Mouse (Mus musculus) heart, embryonic 14.5 days (tissue): Measurements from ENCODE around the gene Prpf19. TPM values are rescaled to one million over a fixed set of nuclear protein-coding genes. Genes with fewer than 3 reads are reported as not detected.

Source experiments
- ATAC-seq: fragments of 200-750 bp; cut with Nextera tagmentation; 2 replicates; pipeline ENCODE4 v1.8.0; 2017; ENCODE audit warnings: low read depth, moderate TSS enrichment; ENCODE audit not compliant: insufficient number of reproducible peaks, insufficient read depth, low FRiP score
- H3K27ac ChIP-seq, 2 experiments: fragments of 200-500 bp in 1 of 2; fragments of 300-500 bp in 1 of 2; sonication (generic) in 1 of 2; replicated peaks in 1 of 2; 2 replicates each; pipeline ENCODE4 v1.5.1; 2012 to 2014; ENCODE audit warnings: low read depth in 2 of 2, low read length in 2 of 2, control low read depth in 1 of 2, mild to moderate bottlenecking in 1 of 2, mixed read lengths in 1 of 2; ENCODE audit not compliant: control insufficient read depth in 1 of 2, insufficient read depth in 1 of 2
- H3K27me3 ChIP-seq: fragments of 300-500 bp; sonication (generic); 2 replicates; pipeline ENCODE4 v1.6.1; 2014; ENCODE audit warnings: mild to moderate bottlenecking, low read length, control low read depth; ENCODE audit not compliant: control insufficient read depth, insufficient read depth
- H3K36me3 ChIP-seq: fragments of 300-500 bp; sonication (generic); 2 replicates; pipeline ENCODE4 v1.6.1; 2014; ENCODE audit warnings: mild to moderate bottlenecking, control low read depth, low read length, mixed read lengths; ENCODE audit not compliant: control insufficient read depth, insufficient read depth
- H3K4me1 ChIP-seq, 2 experiments: fragments of 200-500 bp in 1 of 2; fragments of 300-500 bp in 1 of 2; sonication (generic) in 1 of 2; 2 replicates each; pipeline ENCODE4 v1.6.1; 2012 to 2014; ENCODE audit warnings: low read length in 2 of 2, control low read depth in 1 of 2, mixed read lengths in 1 of 2; ENCODE audit not compliant: control insufficient read depth in 2 of 2, insufficient read depth in 2 of 2
- H3K4me2 ChIP-seq: fragments of 300-500 bp; sonication (generic); 2 replicates; pipeline ENCODE4 v1.6.1; 2014; ENCODE audit warnings: mild to moderate bottlenecking, low read length
- H3K4me3 ChIP-seq, 2 experiments: fragments of 200-500 bp in 1 of 2; fragments of 300-500 bp in 1 of 2; sonication (generic) in 1 of 2; 2 replicates each; pipeline ENCODE4 v1.5.1; 2012 to 2014; ENCODE audit warnings: low read length in 2 of 2, mild to moderate bottlenecking in 2 of 2, control low read depth in 1 of 2, low read depth in 1 of 2, moderate library complexity in 1 of 2; ENCODE audit not compliant: control insufficient read depth in 1 of 2, insufficient read depth in 1 of 2
- H3K9ac ChIP-seq: fragments of 300-500 bp; sonication (generic); 2 replicates; pipeline ENCODE4 v1.6.1; 2014; ENCODE audit warnings: mild to moderate bottlenecking, low read length
- H3K9me3 ChIP-seq: fragments of 300-500 bp; sonication (generic); 2 replicates; pipeline ENCODE4 v1.6.1; 2016; ENCODE audit warnings: low read length, control low read depth; ENCODE audit not compliant: control insufficient read depth
- WGBS: fragments of 180-500 bp; shearing (Covaris S2); extraction: QIAGEN DNeasy Blood & Tissue Kit; methylation state at CpG from one replicate; pipeline ENCODE4 v1.1.7; 2014; 5-methylcytosine and 5-hydroxymethylcytosine counted together
- polyA plus RNA-seq: library from polyadenylated mRNA; unstranded; fragments of >200 nt; fragmentation: Nextera tagmentation; extraction: Ambion mirVana; gene quantifications from 2 replicates; pipeline ENCODE4 v1.2.1, GENCODE M21; 2014

Gene Prpf19
- polyA plus RNA-seq = 32.0 and 35.3 TPM in 2 replicates

DNA sequence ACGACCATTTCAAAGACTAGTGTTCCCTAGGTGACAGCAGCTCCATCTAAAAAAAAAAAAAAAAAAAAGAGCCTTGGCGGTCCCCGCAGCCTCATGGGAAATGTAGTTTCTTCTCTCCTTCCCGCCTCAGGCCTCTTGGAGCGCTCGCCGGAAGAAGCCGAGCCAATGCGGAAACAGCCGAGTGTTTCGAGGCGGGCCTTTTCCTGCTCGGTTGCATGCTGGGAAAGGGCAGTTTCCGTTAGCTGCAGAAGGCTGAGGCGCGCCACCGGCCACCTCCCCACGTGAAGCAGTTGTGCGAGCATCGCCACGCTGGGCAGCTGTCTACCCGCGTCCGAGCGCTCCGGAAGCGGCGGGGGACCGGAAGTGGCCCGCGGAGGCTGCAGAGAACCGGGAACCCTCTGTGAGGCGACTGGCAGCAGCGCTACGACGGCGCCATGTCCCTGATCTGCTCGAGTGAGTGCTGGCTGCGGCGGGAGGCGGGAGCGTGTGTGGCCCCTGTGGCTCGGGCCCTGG is at the start of gene Prpf19:
Gene Prpf19, plus strand, starts transcription at position 216 of the 513 bp plus-strand sequence.
- H3K4me1 ChIP-seq = peaks cover 0 to 19% of the 10 kb centered on the region in 2 experiments; a peak in 3 of 4 replicates
- H3K4me3 ChIP-seq = peak within 1 kb of the TSS; percentile 73 to 99
- H3K9me3 ChIP-seq = no peaks in the 10 kb centered on the region
- H3K36me3 ChIP-seq = peaks cover 32% of the 10 kb centered on the region
- peak within 1 kb of the TSS; percentile 90 for H3K4me2 ChIP-seq
- peak; percentile 84 for ATAC-seq
- peak within 1 kb of the TSS; percentile 84 for H3K9ac ChIP-seq
- peak within 1 kb of the TSS; percentile 78 to 93 for H3K27ac ChIP-seq
- H3K27me3 ChIP-seq = no peaks in the 10 kb centered on the region
- WGBS = 1% methylated on average over 43 of the region's 43 CpGs

DNA sequence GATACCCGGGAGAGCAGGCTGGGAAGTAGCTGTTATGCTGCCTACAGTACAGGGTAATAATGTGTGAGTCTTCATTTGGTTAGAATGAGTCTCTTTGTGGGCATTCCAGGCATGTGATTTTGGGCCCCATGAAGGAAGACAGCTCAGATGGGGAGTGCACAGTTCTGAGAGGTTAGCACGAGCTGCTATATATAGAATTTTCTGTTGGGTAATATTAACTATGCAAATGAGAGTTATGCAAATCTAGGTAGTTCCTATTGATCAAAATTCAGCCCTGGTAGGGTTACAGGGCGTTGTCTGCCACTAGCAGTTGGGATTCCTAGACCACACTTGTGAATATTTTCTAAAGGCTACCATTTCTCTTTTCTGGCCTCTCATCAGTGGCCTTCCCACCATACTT is 49.6 kb upstream of the Prpf19 start:
- no peak overlapping the region for H3K9ac ChIP-seq
- WGBS = 78% methylated on average over 3 of the region's 3 CpGs
- H3K4me1 ChIP-seq = peaks cover 3 to 5% of the 10 kb centered on the region in 2 experiments; a peak in 1 of 4 replicates
- no peaks in the 10 kb centered on the region for H3K27me3 ChIP-seq
- no peak overlapping the region for H3K27ac ChIP-seq
- H3K4me3 ChIP-seq = no peak overlapping the region
- no peak overlapping the region for H3K4me2 ChIP-seq
- no peak for ATAC-seq
- H3K9me3 ChIP-seq = no peaks in the 10 kb centered on the region
- H3K36me3 ChIP-seq = no peaks in the 10 kb centered on the region

DNA sequence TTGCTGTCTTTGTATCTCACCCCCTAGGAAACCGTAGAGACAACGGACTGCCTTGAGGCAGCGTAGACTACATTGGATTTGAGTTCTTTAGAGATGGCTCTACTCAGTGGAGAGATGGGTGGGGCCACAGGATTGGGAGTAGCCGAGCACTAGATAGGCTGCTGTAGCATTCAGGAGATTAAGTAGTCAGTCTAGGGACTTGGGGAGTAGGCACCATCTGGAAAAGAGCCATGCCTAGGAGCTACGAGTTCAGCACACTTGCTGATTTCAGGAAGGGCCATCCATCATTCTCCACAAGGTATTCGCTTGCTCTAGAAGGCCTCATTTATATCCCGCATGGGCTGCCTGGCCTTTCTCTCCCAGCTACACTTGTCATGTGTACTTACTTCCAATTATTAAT is 48.9 kb upstream of the Prpf19 start:
- H3K9ac ChIP-seq = no peak overlapping the region
- ATAC-seq = no peak
- 67% methylated on average over 7 of the region's 7 CpGs for WGBS
- H3K36me3 ChIP-seq = no peaks in the 10 kb centered on the region
- no peaks in the 10 kb centered on the region for H3K9me3 ChIP-seq
- no peaks in the 10 kb centered on the region for H3K27me3 ChIP-seq
- peaks cover 3 to 5% of the 10 kb centered on the region in 2 experiments; a peak in 1 of 4 replicates for H3K4me1 ChIP-seq
- no peak overlapping the region for H3K4me2 ChIP-seq
- H3K27ac ChIP-seq = no peak overlapping the region
- no peak overlapping the region for H3K4me3 ChIP-seq

- Histone ChIP-seq H3K9me3 (no peaks in the 10 kb centered on the region), H3K27ac (no peak overlapping the region), H3K4me3 (no peak overlapping the region), H3K4me2 (no peak overlapping the region), H3K4me1 (peaks cover 0 to 5% of the 10 kb centered on the region in 2 experiments; a peak in 1 of 4 replicates), H3K27me3 (no peaks in the 10 kb centered on the region), H3K9ac (no peak overlapping the region), H3K36me3 (no peaks in the 10 kb centered on the region)
- ATAC-seq = no peak
- 42% methylated on average over 3 of the region's 3 CpGs for WGBS
Observed at GRCm38 (mm10) chr19:10847311-10848087, 47.5 kb upstream of the Prpf19 start.

DNA sequence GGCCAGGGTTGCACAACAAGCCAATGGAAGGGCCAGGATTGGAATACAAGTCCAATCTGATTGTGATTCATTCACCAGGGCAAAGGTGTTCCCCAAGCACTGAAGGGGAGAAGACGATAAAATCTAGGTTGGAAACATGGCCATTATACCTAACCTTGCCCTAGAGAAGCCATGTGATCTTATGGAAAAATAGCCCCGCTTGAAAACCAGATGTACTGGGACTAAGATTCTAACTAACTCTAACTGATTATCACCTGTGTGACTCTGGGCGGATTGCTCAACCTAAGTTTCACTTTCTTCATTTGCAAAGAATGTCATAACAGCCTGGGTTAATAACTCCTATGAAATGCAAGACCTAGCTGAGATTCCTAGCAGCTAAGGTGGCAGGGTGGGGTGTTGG is 39.6 kb upstream of the Prpf19 start:
- ATAC-seq = no peak
- Histone ChIP-seq H3K4me1 (peaks cover 0 to 4% of the 10 kb centered on the region in 2 experiments; a peak in 1 of 4 replicates), H3K27ac (no peak overlapping the region), H3K27me3 (no peaks in the 10 kb centered on the region), H3K9me3 (no peaks in the 10 kb centered on the region), H3K4me2 (no peak overlapping the region), H3K4me3 (no peak overlapping the region), H3K9ac (no peak overlapping the region), H3K36me3 (peaks cover 40% of the 10 kb centered on the region)
- WGBS = 79% methylated on average over 3 of the region's 3 CpGs

DNA sequence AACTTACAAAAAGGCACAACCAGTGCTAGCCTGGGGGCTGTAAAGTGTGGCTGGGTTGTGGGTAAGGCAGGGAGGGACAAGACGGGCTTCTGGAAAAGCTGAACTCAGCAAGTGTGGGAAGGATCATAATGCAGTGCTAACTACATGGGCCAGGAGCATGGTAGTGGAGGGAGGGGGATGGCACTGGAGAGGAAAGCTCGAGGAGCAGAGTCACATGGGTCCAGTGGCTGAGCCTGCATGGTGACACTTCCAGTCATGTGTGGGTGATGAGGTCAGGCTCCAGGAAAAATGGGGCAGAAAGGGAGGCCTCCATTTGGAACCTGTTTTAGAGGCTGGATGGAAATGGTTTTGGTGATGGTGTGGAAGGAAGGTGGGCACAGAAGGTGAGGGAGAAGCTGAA is 38.5 kb upstream of the Prpf19 start:
- ATAC-seq = no peak
- peaks cover 51% of the 10 kb centered on the region for H3K36me3 ChIP-seq
- no peak overlapping the region for H3K4me3 ChIP-seq
- H3K4me1 ChIP-seq = peaks cover 0 to 4% of the 10 kb centered on the region in 2 experiments; a peak in 1 of 4 replicates
- H3K9ac ChIP-seq = no peak overlapping the region
- WGBS = 35% methylated on average over 2 of the region's 2 CpGs
- H3K27me3 ChIP-seq = no peaks in the 10 kb centered on the region
- H3K4me2 ChIP-seq = no peak overlapping the region
- H3K9me3 ChIP-seq = no peaks in the 10 kb centered on the region
- H3K27ac ChIP-seq = no peak overlapping the region

DNA sequence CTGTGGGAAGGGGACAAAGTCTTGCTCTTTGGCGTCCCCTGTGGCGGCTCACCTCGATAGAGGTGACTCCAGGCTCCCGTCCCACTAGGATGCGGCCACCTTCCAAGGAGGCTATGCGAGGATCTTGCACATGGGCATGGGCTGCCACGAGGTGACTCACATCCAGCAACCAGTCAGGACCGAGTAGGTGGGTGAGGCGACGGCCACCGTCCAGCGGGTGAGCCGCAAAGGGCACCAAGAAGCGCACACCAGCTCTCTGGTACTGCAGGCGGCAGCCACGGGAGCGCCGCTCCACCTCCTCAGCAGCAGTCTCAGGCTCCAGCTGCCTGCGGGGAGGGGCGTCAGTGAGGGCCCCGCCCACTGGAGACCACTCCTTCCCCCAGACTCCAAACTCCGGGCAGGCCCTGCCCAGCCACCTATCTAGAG is 34.9 kb upstream of the Prpf19 start:
- no peak overlapping the region for H3K4me2 ChIP-seq
- no peak overlapping the region for H3K27ac ChIP-seq
- 50% methylated on average over 22 of the region's 22 CpGs for WGBS
- no peak overlapping the region for H3K9ac ChIP-seq
- H3K27me3 ChIP-seq = no peaks in the 10 kb centered on the region
- H3K4me1 ChIP-seq = peaks cover 0 to 4% of the 10 kb centered on the region in 2 experiments; a peak in 1 of 4 replicates
- no peak for ATAC-seq
- peaks cover 86% of the 10 kb centered on the region for H3K36me3 ChIP-seq
- no peak overlapping the region for H3K4me3 ChIP-seq
- H3K9me3 ChIP-seq = no peaks in the 10 kb centered on the region
